Mouse (Mus musculus): ENCODE results near the gene Shisal2b. TPM values are rescaled to one million over a fixed set of nuclear protein-coding genes. Genes with fewer than 3 reads are reported as not detected.
"Not testable (repeated sequence)": the region's sequence is repeated elsewhere in the genome, so short reads cannot be mapped to it uniquely, and the experiment has no call there.

Shisal2b gene
- not detected in 2 replicates for polyA plus RNA-seq (2011; ENCODE audit: insufficient read depth, insufficient read length, low replicate concordance, missing spikeins)

DNA sequence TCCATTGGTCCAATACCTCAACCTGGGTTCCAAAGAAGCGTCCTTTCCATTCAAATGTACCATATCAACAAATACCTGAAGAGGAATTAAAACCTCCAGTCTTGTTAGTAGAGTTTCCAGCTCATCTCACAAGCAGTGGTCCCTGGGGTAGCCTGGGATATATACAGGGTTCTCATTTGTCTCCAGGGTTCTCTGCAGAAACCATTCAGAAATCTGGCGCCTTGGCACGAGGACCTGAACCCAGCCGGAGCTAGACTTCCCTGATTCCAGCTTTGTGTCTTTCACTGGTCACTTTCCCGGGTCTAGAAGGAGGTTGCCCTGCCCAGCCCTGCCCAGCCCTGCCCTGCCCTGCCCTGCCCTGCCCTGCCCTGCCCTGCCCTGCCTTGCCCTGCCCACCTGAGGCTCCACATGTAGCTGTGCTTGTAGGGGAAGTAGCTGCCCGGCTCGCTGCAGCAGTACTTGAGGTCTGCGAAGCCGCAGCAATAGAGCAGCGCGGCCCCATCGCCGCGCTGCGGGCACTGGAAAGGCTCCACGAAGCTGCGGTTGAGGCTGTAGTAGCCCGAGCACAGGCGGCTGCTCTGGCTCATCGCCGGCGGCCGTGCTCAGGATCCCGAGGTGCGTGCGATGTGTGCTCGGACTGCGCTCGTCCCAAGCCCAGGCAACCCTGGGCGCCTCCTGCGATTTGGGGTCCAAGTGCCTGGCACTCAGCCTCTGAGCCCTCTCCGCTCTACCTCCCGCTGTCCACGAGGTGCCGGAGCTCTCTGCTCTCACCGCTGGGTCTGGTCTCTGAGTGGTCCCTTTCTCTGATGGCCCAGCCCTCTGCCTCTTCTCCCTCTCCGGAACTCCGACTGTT, at the start of gene Shisal2b:
Gene Shisal2b, minus strand, starts transcription at position 767 of the 853 bp plus-strand sequence.
- H3K4me1 ChIP-seq (ENCODE audit: control insufficient read depth, insufficient read depth, low read length): no peaks in the 10 kb centered on the region
- WGBS: 4% methylated on average over 38 of the region's 38 CpGs
- peak within 1 kb of the TSS; percentile 61 for H3K4me3 ChIP-seq (replicated peaks; ENCODE audit: control insufficient read depth, low read depth, low read length)
- TF ChIP-seq POLR2A (IDR thresholded peaks at IDR 0.05; ENCODE audit: borderline replicate concordance, control insufficient read depth, low read depth, low read length) (no peak), CTCF (IDR thresholded peaks at IDR 0.05; ENCODE audit: control insufficient read depth, insufficient read depth, low read length) (no peak)
- H3K27ac ChIP-seq (ENCODE audit: control insufficient read depth, insufficient read depth, low read depth, low read length, poor library complexity): no peak within 1 kb of the TSS

GRCm38 (mm10) chr13:104911626-104912025, 47.9 kb upstream of the Shisal2b start:
- WGBS: 81% methylated on average over 5 of the region's 5 CpGs
- not testable (repeated sequence) for H3K27ac ChIP-seq (ENCODE audit: control insufficient read depth, insufficient read depth, low read depth, low read length, poor library complexity); H3K4me1 ChIP-seq (ENCODE audit: control insufficient read depth, insufficient read depth, low read length); H3K4me3 ChIP-seq (replicated peaks; ENCODE audit: control insufficient read depth, low read depth, low read length)

DNA sequence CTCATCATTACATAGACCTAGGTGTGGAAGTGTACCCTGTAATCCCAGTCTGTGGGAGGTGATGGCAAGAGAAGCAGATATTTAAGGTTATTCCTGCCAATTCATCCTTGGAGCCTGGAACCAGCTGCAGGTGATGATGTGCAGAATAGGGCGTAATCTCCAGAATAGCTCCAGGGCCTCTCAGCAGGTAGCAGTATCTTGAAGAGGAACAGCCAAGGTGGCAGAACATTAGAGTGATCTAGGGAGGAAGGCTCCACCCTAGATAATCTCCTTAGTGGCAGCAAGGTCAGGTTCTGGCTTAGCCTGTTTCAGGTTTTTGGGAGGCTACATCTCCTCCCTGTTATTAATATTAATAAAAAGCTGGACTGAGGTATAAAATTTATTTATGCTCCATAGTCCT, 47.3 kb upstream of the Shisal2b start:
- 83% methylated on average over 1 of the region's 1 CpGs for WGBS
- not testable (repeated sequence) for H3K4me3 ChIP-seq (replicated peaks; ENCODE audit: control insufficient read depth, low read depth, low read length); H3K4me1 ChIP-seq (ENCODE audit: control insufficient read depth, insufficient read depth, low read length); H3K27ac ChIP-seq (ENCODE audit: control insufficient read depth, insufficient read depth, low read depth, low read length, poor library complexity)

GRCm38 (mm10) chr13:104908691-104909090, 45.0 kb upstream of the Shisal2b start:
- no peak overlapping the region for H3K27ac ChIP-seq (ENCODE audit: control insufficient read depth, insufficient read depth, low read depth, low read length, poor library complexity)
- H3K4me3 ChIP-seq (replicated peaks; ENCODE audit: control insufficient read depth, low read depth, low read length): no peak overlapping the region
- TF ChIP-seq POLR2A (IDR thresholded peaks at IDR 0.05; ENCODE audit: borderline replicate concordance, control insufficient read depth, low read depth, low read length) (no peak), CTCF (IDR thresholded peaks at IDR 0.05; ENCODE audit: control insufficient read depth, insufficient read depth, low read length) (no peak)
- 67% methylated on average over 7 of the region's 7 CpGs for WGBS
- H3K4me1 ChIP-seq (ENCODE audit: control insufficient read depth, insufficient read depth, low read length): no peaks in the 10 kb centered on the region

- Histone ChIP-seq H3K4me3 (replicated peaks; ENCODE audit: control insufficient read depth, low read depth, low read length) (no peak overlapping the region), H3K4me1 (ENCODE audit: control insufficient read depth, insufficient read depth, low read length) (no peaks in the 10 kb centered on the region), H3K27ac (ENCODE audit: control insufficient read depth, insufficient read depth, low read depth, low read length, poor library complexity) (no peak overlapping the region)
- TF ChIP-seq CTCF (IDR thresholded peaks at IDR 0.05; ENCODE audit: control insufficient read depth, insufficient read depth, low read length): no peak
- TF ChIP-seq POLR2A (IDR thresholded peaks at IDR 0.05; ENCODE audit: borderline replicate concordance, control insufficient read depth, low read depth, low read length): no peak
- WGBS: 90% methylated on average over 1 of the region's 1 CpGs
These were observed 31.1 kb upstream of the Shisal2b start for GRCm38 (mm10) chr13:104894771-104895170.

DNA sequence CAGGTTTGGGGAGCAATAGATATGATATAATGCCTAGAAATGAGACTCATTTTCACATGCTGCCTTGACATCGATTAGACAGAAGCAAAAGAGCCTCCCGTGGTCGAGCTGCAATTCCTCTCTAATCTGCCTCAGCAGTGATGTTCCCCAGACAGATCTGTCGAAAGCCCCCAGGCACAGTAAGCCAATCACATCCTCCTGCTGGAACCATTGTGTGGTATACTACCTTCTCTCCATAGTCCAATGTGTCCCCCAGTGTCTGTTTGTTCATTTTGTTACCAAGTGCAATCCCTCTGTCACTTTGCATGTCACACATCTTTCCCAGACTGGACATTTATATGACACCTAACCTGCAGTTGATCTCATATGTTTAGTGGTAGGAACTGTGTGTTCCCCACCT, 28.6 kb upstream of the Shisal2b start:
- Histone ChIP-seq H3K4me3 (replicated peaks; ENCODE audit: control insufficient read depth, low read depth, low read length) (no peak overlapping the region), H3K4me1 (ENCODE audit: control insufficient read depth, insufficient read depth, low read length) (no peaks in the 10 kb centered on the region), H3K27ac (ENCODE audit: control insufficient read depth, insufficient read depth, low read depth, low read length, poor library complexity) (no peak overlapping the region)
- WGBS: 74% methylated on average over 4 of the region's 4 CpGs
- TF ChIP-seq CTCF (IDR thresholded peaks at IDR 0.05; ENCODE audit: control insufficient read depth, insufficient read depth, low read length) (no peak), POLR2A (IDR thresholded peaks at IDR 0.05; ENCODE audit: borderline replicate concordance, control insufficient read depth, low read depth, low read length) (no peak)

DNA sequence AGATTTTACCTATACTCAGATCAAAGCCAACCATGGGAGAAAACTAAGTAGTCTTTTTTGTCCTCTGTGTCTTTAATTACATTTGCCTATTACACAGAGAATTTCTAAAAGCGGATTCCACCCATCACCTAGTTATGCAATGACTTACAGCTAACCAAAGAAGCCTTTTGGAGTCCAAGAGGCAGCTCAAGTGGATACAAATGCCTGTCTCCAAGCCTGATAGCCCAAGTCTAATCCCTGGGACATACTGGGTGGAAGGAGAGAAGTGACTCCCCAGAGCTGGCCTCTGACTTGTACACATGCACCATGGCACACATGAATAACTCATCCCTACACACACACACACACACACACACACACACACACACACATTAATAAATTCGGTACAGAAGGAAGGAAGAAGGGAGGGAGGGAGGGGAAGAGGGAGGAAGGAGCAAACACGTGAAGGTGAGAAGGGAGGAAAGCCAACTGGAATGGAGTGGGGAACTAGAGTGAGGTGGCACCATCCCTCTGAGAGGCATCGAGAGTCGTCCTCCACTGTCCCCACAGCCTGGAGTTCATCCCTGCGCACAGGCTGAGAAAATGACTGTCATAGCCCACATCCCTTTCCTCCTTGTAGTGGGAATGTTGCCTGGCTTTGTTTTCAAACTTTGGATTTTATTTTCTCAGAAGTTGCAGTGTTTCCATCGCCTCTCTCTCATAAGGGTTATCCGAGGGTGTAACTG, 22.8 kb upstream of the Shisal2b start:
- H3K27ac ChIP-seq (ENCODE audit: control insufficient read depth, insufficient read depth, low read depth, low read length, poor library complexity): no peak overlapping the region
- WGBS: 64% methylated on average over 8 of the region's 8 CpGs
- no peak overlapping the region for H3K4me3 ChIP-seq (replicated peaks; ENCODE audit: control insufficient read depth, low read depth, low read length)
- TF ChIP-seq POLR2A (IDR thresholded peaks at IDR 0.05; ENCODE audit: borderline replicate concordance, control insufficient read depth, low read depth, low read length) (no peak), CTCF (IDR thresholded peaks at IDR 0.05; ENCODE audit: control insufficient read depth, insufficient read depth, low read length) (no peak)
- no peaks in the 10 kb centered on the region for H3K4me1 ChIP-seq (ENCODE audit: control insufficient read depth, insufficient read depth, low read length)

- TF ChIP-seq POLR2A (IDR thresholded peaks at IDR 0.05; ENCODE audit: borderline replicate concordance, control insufficient read depth, low read depth, low read length) (no peak), CTCF (IDR thresholded peaks at IDR 0.05; ENCODE audit: control insufficient read depth, insufficient read depth, low read length) (no peak)
- no peak overlapping the region for H3K27ac ChIP-seq (ENCODE audit: control insufficient read depth, insufficient read depth, low read depth, low read length, poor library complexity)
- WGBS: 48% methylated on average over 16 of the region's 16 CpGs
- no peaks in the 10 kb centered on the region for H3K4me1 ChIP-seq (ENCODE audit: control insufficient read depth, insufficient read depth, low read length)
- H3K4me3 ChIP-seq (replicated peaks; ENCODE audit: control insufficient read depth, low read depth, low read length): no peak overlapping the region
These were observed 20.0 kb upstream of the Shisal2b start for GRCm38 (mm10) chr13:104883566-104884249.
